Mouse (Mus musculus): ENCODE data around the gene Cacng7. TPM values are rescaled to one million over a fixed set of nuclear protein-coding genes. Genes with fewer than 3 reads are reported as not detected.
A peak's percentile ranks its signal among the peaks of the same experiment; 100 is the strongest.

Gene Cacng7
- total and polyA plus RNA-seq, 3 experiments: 4.3 to 6.7 (median 5.4) TPM

GRCm38 (mm10) chr7:3331581-3332223 is 1.1 kb upstream of the Cacng7 start:
- Histone ChIP-seq H3K4me1 (ENCODE audit: control insufficient read depth, insufficient read depth, low read length) (no peaks in the 10 kb centered on the region), H3K9ac (ENCODE audit: low read depth, low read length) (peak overlapping the region; percentile 64), H3K27me3 (ENCODE audit: control insufficient read depth, insufficient read depth, low read length) (peaks cover 6% of the 10 kb centered on the region; the same call in 1 of the 2 replicates), H3K27ac (no peak overlapping the region), H3K79me2 (replicated peaks; ENCODE audit: control insufficient read depth, insufficient read depth, low read length) (no peaks in the 10 kb centered on the region), H3K4me3 (peak overlapping the region; percentile 23), H3K36me3 (ENCODE audit: control insufficient read depth, insufficient read depth, low read length) (no peaks in the 10 kb centered on the region)
- no peak for TF ChIP-seq POLR2A (IDR thresholded peaks at IDR 0.05; ENCODE audit: insufficient read depth, low read depth, low read length)
- no peak for TF ChIP-seq EP300 (IDR thresholded peaks at IDR 0.05; ENCODE audit: insufficient read depth, low read depth, low read length)
- intact Hi-C loops (cut with DNase I): no loop called here
- DNase-seq: peak; percentile 73 to 76
- WGBS: 2% methylated on average over 27 of the region's 27 CpGs

GRCm38 (mm10) chr7:3332224-3332615 is 535 bp upstream of the Cacng7 start:
- Histone ChIP-seq H3K36me3 (ENCODE audit: control insufficient read depth, insufficient read depth, low read length) (no peaks in the 10 kb centered on the region), H3K79me2 (replicated peaks; ENCODE audit: control insufficient read depth, insufficient read depth, low read length) (no peaks in the 10 kb centered on the region), H3K4me1 (ENCODE audit: control insufficient read depth, insufficient read depth, low read length) (no peaks in the 10 kb centered on the region), H3K4me3 (peak overlapping the region; percentile 23), H3K9ac (ENCODE audit: low read depth, low read length) (peak overlapping the region; percentile 64), H3K27me3 (ENCODE audit: control insufficient read depth, insufficient read depth, low read length) (peaks cover 6% of the 10 kb centered on the region; the same call in 1 of the 2 replicates), H3K27ac (no peak overlapping the region)
- no peak for DNase-seq
- TF ChIP-seq CTCF (IDR thresholded peaks at IDR 0.05): no peak
- intact Hi-C loops (cut with DNase I): no loop called here
- 0% methylated on average over 4 of the region's 4 CpGs for WGBS

- intact Hi-C loops (cut with DNase I): no loop called here
- Histone ChIP-seq H3K4me3 (peak overlapping the region; percentile 34; the same call in 1 of the 2 replicates), H3K36me3 (ENCODE audit: control insufficient read depth, insufficient read depth, low read length) (no peaks in the 10 kb centered on the region), H3K27me3 (ENCODE audit: control insufficient read depth, insufficient read depth, low read length) (peaks cover 6% of the 10 kb centered on the region; the same call in 1 of the 2 replicates), H3K9ac (ENCODE audit: low read depth, low read length) (peak overlapping the region; percentile 40; the same call in 1 of the 2 replicates), H3K27ac (no peak overlapping the region), H3K79me2 (replicated peaks; ENCODE audit: control insufficient read depth, insufficient read depth, low read length) (no peaks in the 10 kb centered on the region), H3K4me1 (ENCODE audit: control insufficient read depth, insufficient read depth, low read length) (no peaks in the 10 kb centered on the region)
- WGBS: 15% methylated on average over 5 of the region's 5 CpGs
- no peak for DNase-seq
- no peak for TF ChIP-seq CTCF (IDR thresholded peaks at IDR 0.05)
- no peak for TF ChIP-seq POLR2A (IDR thresholded peaks at IDR 0.05; ENCODE audit: insufficient read depth, low read depth, low read length)
- TF ChIP-seq EP300 (IDR thresholded peaks at IDR 0.05; ENCODE audit: insufficient read depth, low read depth, low read length): no peak
Observed at GRCm38 (mm10) chr7:3333542-3333941, 787 bp downstream of the Cacng7 start.

- peaks cover 6% of the 10 kb centered on the region; the same call in 1 of the 2 replicates for H3K27me3 ChIP-seq (ENCODE audit: control insufficient read depth, insufficient read depth, low read length)
- TF ChIP-seq EP300 (IDR thresholded peaks at IDR 0.05; ENCODE audit: insufficient read depth, low read depth, low read length) (no peak), CTCF (IDR thresholded peaks at IDR 0.05) (no peak), POLR2A (IDR thresholded peaks at IDR 0.05; ENCODE audit: insufficient read depth, low read depth, low read length) (no peak)
- H3K79me2 ChIP-seq (replicated peaks; ENCODE audit: control insufficient read depth, insufficient read depth, low read length): no peaks in the 10 kb centered on the region
- 63% methylated on average over 17 of the region's 17 CpGs for WGBS
- intact Hi-C loops (cut with DNase I): no loop called here
- no peak for DNase-seq
- H3K27ac ChIP-seq: no peak overlapping the region
- H3K9ac ChIP-seq (ENCODE audit: low read depth, low read length): no peak overlapping the region
- H3K4me3 ChIP-seq: no peak overlapping the region
- no peaks in the 10 kb centered on the region for H3K4me1 ChIP-seq (ENCODE audit: control insufficient read depth, insufficient read depth, low read length)
- H3K36me3 ChIP-seq (ENCODE audit: control insufficient read depth, insufficient read depth, low read length): no peaks in the 10 kb centered on the region
Observed at GRCm38 (mm10) chr7:3336412-3336811, 3.7 kb downstream of the Cacng7 start.

- DNase-seq: no peak
- no peak overlapping the region for H3K9ac ChIP-seq (ENCODE audit: low read depth, low read length)
- TF ChIP-seq EP300 (IDR thresholded peaks at IDR 0.05; ENCODE audit: insufficient read depth, low read depth, low read length) (no peak), CTCF (IDR thresholded peaks at IDR 0.05) (no peak), POLR2A (IDR thresholded peaks at IDR 0.05; ENCODE audit: insufficient read depth, low read depth, low read length) (no peak)
- H3K27ac ChIP-seq: no peak overlapping the region
- WGBS: 58% methylated on average over 11 of the region's 11 CpGs
- no peaks in the 10 kb centered on the region for H3K4me1 ChIP-seq (ENCODE audit: control insufficient read depth, insufficient read depth, low read length)
- H3K79me2 ChIP-seq (replicated peaks; ENCODE audit: control insufficient read depth, insufficient read depth, low read length): no peaks in the 10 kb centered on the region
- H3K27me3 ChIP-seq (ENCODE audit: control insufficient read depth, insufficient read depth, low read length): peaks cover 2% of the 10 kb centered on the region; the same call in 1 of the 2 replicates
- intact Hi-C loops (cut with DNase I): no loop called here
- H3K4me3 ChIP-seq: no peak overlapping the region
- H3K36me3 ChIP-seq (ENCODE audit: control insufficient read depth, insufficient read depth, low read length): no peaks in the 10 kb centered on the region
Observed at GRCm38 (mm10) chr7:3338286-3338935, 5.7 kb downstream of the Cacng7 start.

GRCm38 (mm10) chr7:3339010-3339409 is 6.3 kb downstream of the Cacng7 start:
- intact Hi-C loops (cut with DNase I): no loop called here
- TF ChIP-seq POLR2A (IDR thresholded peaks at IDR 0.05; ENCODE audit: insufficient read depth, low read depth, low read length): no peak
- no peak for TF ChIP-seq EP300 (IDR thresholded peaks at IDR 0.05; ENCODE audit: insufficient read depth, low read depth, low read length)
- TF ChIP-seq CTCF (IDR thresholded peaks at IDR 0.05): no peak
- H3K79me2 ChIP-seq (replicated peaks; ENCODE audit: control insufficient read depth, insufficient read depth, low read length): no peaks in the 10 kb centered on the region
- peaks cover 2% of the 10 kb centered on the region; the same call in 1 of the 2 replicates for H3K27me3 ChIP-seq (ENCODE audit: control insufficient read depth, insufficient read depth, low read length)
- H3K36me3 ChIP-seq (ENCODE audit: control insufficient read depth, insufficient read depth, low read length): no peaks in the 10 kb centered on the region
- H3K4me3 ChIP-seq: no peak overlapping the region
- DNase-seq: no peak
- no peak overlapping the region for H3K9ac ChIP-seq (ENCODE audit: low read depth, low read length)
- no peak overlapping the region for H3K27ac ChIP-seq
- H3K4me1 ChIP-seq (ENCODE audit: control insufficient read depth, insufficient read depth, low read length): no peaks in the 10 kb centered on the region
- 75% methylated on average over 11 of the region's 11 CpGs for WGBS

Measured in heart, adult 2 months (tissue).